Mouse (Mus musculus) embryonic facial prominence, embryonic 10.5 days (tissue): ENCODE measurements around the gene Pex11a. TPM values are rescaled to one million over a fixed set of nuclear protein-coding genes. Genes with fewer than 3 reads are reported as not detected.

Experiments used
- DNase-seq: peaks from one replicate; pipeline ENCODE4 v3.0.0-alpha.2; 2017; ENCODE audit warnings: low spot score
- H3K27ac ChIP-seq: fragments of 300-500 bp; sonication (generic); replicated peaks from 2 replicates; pipeline ENCODE4 v1.5.1; 2016; ENCODE audit warnings: mild to moderate bottlenecking
- H3K27me3 ChIP-seq: fragments of 300-500 bp; sonication (generic); replicated peaks from 2 replicates; pipeline ENCODE4 v1.6.1; 2016; ENCODE audit warnings: low read depth, mild to moderate bottlenecking; ENCODE audit not compliant: poor library complexity, severe bottlenecking
- H3K36me3 ChIP-seq: fragments of 300-500 bp; sonication (generic); replicated peaks from 2 replicates; pipeline ENCODE4 v1.6.1; 2016; ENCODE audit warnings: mild to moderate bottlenecking, moderate library complexity
- H3K4me1 ChIP-seq: fragments of 300-500 bp; sonication (generic); 2 replicates; pipeline ENCODE4 v1.6.1; 2016
- H3K4me3 ChIP-seq: fragments of 300-500 bp; sonication (generic); 2 replicates; pipeline ENCODE4 v1.5.1; 2016; ENCODE audit warnings: mild to moderate bottlenecking, moderate library complexity
- H3K9me3 ChIP-seq: fragments of 300-500 bp; sonication (generic); 2 replicates; pipeline ENCODE4 v1.6.1; 2016; ENCODE audit warnings: mild to moderate bottlenecking
- WGBS: fragments of 180-500 bp; shearing (Covaris S2); methylation state at CpG from one replicate; pipeline ENCODE4 v1.1.7; 2016; 5-methylcytosine and 5-hydroxymethylcytosine counted together
- polyA plus RNA-seq: library from polyadenylated mRNA; unstranded; fragments of >200 nt; fragmentation: Nextera tagmentation; extraction: Ambion mirVana; gene quantifications from 2 replicates; pipeline ENCODE4 v1.2.1, GENCODE M21; 2016

The Pex11a gene
- polyA plus RNA-seq, 1 experiment from 2014 or later, result 8.4 TPM

DNA sequence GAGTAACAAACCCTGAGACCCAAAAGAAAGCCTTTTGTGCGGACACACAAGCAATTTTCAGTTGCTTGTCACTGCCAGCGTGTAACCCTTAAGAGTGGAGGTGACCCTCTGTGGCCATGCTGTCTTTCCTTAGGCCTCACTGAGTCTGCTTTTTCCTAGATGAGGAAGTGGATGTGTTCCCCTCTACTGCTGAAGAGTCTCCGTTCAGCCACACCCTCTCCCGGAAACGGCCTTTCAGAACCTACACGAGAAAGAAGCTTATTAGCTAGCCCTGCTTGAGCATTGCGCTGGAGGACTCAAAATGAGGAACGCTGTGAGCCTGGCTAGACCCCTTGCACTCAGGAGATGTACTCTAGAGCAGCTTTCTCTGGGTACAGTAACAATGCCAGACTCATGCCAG lies 46.4 kb downstream of the Pex11a start:
- H3K4me1 ChIP-seq, result no peaks in the 10 kb centered on the region
- no peak overlapping the region for H3K4me3 ChIP-seq
- H3K27ac ChIP-seq, result no peak overlapping the region
- H3K9me3 ChIP-seq, result no peaks in the 10 kb centered on the region
- peaks cover 100% of the 10 kb centered on the region for H3K36me3 ChIP-seq
- DNase-seq, result no peak
- WGBS, result 90% methylated on average over 8 of the region's 8 CpGs
- no peaks in the 10 kb centered on the region for H3K27me3 ChIP-seq

Other genes starting within 250 kb of the Pex11a start
- gene Rhcg, start 125.5 kb downstream of the Pex11a start, polyA plus RNA-seq, result 0.51 TPM in 1 of 2 replicates, not detected in the other
- gene Ticrr, start 82.9 kb downstream of the Pex11a start, polyA plus RNA-seq, result 16.4 and 16.5 TPM in 2 replicates
- gene Kif7, start 27.4 kb downstream of the Pex11a start, polyA plus RNA-seq, result 7.4 and 7.7 TPM in 2 replicates
- gene Plin1, start 10.2 kb downstream of the Pex11a start, polyA plus RNA-seq, result 0.10 TPM in 1 of 2 replicates, not detected in the other
- gene Wdr93, start within 50 bp of the Pex11a start, polyA plus RNA-seq, result 0.38 and 0.45 TPM in 2 replicates
- gene Mesp1, start 50.7 kb upstream of the Pex11a start, polyA plus RNA-seq, result 0.11 TPM in 1 of 2 replicates, not detected in the other
- 0.34 and 0.36 TPM in 2 replicates for gene Mesp2, start 67.6 kb upstream of the Pex11a start, polyA plus RNA-seq
- 5.4 and 6.9 TPM in 2 replicates for gene Anpep, start 117.9 kb upstream of the Pex11a start, polyA plus RNA-seq
- gene Ap3s2, start 177.5 kb upstream of the Pex11a start, polyA plus RNA-seq, result 48.9 and 49.4 TPM in 2 replicates
- gene Arpin, start 192.2 kb upstream of the Pex11a start, polyA plus RNA-seq, result 18.4 and 19.3 TPM in 2 replicates